Mouse (Mus musculus) heart, adult 18-20 months (tissue): Measurements from ENCODE around the gene Ano1. TPM values are rescaled to one million over a fixed set of nuclear protein-coding genes. Genes with fewer than 3 reads are reported as not detected.
A peak's percentile ranks its signal among the peaks of the same experiment; 100 is the strongest.

Source experiments
- DNase-seq, 2 experiments: peaks; one replicate each; pipeline ENCODE4 v3.0.0; 2021 to 2022; ENCODE audit warnings: mixed read lengths in 1 of 2
- long read RNA-seq, 2 experiments: library from polyadenylated mRNA; stranded (forward); transcript quantifications; one replicate each; pipeline ENCODE4 v2.0.0; 2021
- total RNA-seq, 2 experiments: library from RNA; stranded (reverse); gene quantifications; 2 replicates each; pipeline ENCODE4 v1.2.3; 2021

The Ano1 gene
- 10 to 100 TPM; 10.3 to 13.0 TPM for total RNA-seq
- long read RNA-seq, experiment 1, partial matches to known transcripts, result 1 of 4 reads
- long read RNA-seq, experiment 1, other reads (novel, unspliced or antisense), result 3 of 4 reads
- long read RNA-seq, experiment 2, result 0 reads

DNA sequence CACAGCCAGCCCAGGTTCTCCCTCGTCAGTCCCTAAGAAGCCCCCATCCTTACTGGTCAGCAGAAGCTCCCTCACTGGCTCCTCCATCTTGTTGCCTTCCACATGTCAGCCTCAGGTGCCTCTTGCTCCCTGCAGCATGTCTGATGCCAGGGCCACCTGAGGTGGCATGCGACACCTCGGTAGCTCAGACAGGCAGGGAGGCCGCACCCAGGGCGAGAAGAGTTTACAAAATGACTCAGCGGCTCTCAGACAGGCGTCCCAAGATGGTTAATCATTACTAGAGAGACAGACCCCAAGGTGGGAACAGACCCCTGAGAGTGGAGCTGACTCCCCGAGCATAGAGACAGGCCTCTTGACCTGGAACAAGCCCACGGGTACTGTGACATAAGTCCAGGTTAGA is at the start of gene Ano1:
TSS of gene Ano1 (minus strand) at position 142 of the 400 bp plus-strand sequence.
- no peak for DNase-seq

DNA sequence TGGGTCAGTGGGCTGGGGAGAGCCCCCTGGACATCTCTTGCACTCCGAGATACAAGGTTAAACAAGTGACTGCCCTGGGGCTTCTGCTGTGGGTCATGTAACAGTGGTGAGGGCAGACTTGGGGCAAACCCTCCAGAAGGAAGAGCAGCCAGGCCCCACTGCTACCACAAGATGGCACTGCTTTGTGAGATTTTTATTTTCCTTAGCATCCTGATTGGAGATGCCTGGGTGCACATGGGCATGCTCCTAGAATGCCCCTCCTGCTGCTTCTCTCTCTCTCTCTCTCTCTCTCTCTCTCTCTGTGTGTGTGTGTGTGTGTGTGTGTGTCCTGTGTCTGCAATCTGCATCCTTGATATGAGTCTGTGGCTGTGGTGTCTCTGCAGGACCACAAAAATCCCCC is 46.7 kb upstream of the Ano1 start:
- DNase-seq, result no peak

DNA sequence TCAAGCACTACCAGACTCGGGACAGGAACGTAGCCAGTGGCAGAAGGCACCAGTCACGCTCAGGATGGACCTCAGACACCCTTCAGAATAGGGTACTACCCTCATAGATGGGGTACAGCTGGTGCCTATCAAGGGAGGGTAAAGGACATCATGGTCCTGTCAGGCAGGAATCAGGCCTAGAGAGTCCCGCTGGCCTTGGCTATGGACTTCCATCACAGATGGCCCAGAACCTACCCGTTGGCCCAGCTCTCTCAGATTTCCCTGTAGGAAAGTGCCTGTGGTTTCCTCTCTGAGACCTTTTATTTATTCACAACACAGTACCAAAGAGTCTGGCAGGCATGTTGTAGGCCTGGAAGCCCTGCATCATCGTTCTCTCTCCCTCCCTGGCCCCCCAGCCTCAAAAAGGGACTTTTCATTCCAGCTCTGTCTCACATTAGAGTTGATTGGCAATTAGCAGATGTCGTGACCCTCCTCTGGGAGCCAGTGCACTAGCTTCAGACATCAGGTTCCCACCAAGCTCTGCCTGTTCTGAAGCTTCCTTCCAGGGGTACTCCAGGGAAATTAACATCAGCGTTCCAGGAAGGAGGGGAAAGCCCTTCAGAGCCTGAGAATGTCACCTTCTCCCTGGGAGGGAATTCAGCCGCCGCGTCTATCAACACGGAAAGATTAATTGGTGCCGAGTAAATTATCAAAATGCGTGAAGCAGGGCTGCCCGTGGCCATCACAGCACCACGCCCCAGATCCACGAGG is 45.4 kb upstream of the Ano1 start:
- DNase-seq, result no peak

DNA sequence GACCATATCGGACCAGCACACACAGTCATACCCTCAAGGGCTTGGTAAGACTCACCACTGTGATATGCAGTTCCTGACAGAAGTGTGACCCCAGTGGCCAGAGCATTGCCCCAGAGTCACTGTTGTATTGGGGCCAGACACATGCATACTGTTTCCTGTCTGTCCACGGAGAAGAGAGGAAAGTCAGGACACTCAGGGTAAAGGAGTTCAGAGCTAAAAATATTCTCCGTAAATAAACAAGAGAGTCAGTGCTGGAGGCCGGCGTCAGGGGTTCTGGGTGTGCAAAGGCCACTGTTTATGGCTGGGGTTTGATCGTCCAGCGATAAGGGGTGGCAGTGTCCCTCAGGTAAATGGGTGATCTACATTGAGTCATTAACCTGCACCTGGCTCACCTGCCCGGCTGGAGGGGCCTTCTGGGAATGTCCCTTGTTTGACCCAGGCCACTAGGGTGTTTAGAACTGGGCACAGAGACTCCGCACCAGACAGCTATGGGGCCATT is 44.3 kb upstream of the Ano1 start:
- DNase-seq, result peak; percentile 18 to 22

DNA sequence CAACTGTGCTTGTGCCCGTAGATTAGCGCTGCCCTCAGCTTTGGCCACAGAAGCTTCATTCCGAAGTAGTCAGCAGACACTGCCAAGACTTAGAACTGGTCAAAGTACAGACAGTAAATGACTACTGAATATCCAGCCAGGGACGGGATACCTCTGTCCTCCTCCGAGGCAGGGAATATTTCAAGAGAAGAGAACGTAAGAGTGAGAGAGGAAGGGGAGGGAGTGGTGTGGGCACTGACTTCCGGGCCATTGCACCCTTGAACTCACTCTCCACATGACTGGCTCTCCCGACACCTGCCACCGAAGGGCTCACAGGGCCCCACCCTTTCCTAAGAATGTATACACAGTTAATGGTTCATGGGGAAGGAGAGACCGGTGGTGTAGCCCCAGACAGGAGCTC is 41.5 kb upstream of the Ano1 start:
- no peak for DNase-seq

DNA sequence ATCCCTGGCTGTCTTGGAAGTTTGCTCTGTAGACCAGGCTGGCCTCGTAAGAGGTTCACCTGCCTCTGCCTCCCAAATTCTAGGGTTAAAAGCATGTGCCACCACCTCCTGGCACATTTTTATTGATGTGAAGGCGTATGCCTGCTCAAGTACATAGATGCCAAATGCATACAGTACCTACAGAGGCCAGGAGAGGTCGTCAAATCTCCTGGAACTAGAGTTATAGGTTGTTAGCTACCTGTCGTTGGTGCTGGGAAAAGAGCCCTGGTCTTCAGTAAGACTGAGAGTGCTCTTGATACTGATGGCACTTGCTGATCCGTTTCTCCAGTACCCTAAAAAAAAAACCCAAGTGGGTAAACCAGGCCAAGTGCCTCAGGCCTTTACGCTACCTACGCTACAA is 39.7 kb upstream of the Ano1 start:
- DNase-seq, result no peak

DNA sequence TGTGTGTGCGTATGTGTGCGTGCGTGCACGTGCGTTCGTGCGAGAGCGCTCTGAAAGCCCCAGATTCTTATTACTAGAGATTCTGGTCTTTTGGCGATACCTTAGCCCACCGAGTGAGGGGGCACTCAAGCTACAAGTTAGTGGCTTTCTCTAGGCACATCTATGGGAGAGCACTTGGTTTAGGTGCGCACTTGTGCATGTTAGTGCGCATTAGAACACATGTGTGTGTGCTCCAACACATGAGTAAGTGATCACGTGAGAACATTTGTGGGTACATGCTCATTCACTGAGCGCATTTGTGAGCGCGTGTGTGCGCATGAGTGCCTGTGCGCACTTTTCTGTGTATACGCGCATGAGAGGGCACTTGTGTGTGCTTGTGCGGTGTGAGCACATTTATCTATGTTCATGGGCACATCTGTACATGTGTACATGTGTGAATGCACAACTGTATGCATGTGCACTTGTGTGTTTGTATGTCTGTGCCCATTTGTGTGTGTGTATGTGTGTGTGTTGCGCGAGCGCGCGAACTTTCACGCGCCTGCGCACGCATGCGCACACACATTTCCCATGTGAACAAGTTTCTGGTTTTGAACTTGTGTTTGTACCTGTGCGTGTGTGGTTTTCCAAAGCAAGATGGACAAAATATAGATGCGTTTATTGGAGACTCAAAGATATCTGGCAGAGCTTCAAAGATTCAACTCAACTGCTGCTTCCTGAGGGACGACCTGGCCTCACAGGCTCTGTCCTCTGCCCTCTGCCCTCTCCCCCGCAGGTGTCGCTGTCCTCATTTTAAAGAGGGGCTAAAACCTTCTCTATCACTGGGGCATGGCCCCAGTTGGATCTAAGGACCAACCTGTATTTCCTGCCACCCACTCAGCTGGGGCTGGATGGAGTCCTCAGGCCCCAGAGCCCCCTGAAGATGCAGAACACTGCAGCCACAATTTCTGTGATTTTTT is 38.1 kb upstream of the Ano1 start:
- DNase-seq, result no peak

DNA sequence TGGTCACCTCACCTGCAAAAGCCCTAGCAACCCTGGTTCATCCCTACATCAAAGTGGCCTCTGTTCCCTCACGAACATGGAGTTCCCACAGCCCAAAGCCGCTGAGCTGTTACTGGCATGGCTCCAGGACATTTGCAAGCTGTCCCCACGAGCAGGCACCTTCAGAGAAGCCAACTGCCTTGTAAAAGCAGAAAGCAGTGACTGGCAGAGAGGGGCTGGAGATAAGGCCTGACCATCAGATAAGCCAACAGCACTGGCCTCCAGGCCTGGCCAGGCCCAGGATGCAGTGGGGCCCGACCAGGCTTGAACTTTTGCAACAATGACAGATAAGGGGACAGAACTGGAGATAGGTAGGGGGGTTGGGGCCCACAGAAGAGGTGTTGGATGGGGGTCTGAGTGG is 36.9 kb upstream of the Ano1 start:
- no peak for DNase-seq

DNA sequence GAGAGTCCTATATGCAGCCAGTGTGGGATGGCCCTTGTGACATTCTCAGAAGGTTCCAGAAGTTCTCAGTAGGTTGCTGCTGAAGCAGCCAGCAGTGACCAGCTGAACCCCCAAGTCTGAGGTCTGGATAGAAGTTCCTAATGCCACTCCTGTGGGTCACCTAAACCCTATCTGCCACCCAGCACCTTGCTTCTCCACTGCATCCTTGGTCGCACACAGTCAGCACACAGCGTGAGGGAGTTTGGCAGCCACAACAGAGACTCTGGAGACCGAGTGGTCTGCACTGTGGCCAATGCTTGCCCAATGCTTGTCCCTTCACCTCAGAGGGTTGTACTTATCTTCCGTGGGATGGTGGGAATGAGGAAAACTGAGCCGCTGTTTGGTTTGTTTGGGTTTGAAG is 35.7 kb upstream of the Ano1 start:
- no peak for DNase-seq

DNA sequence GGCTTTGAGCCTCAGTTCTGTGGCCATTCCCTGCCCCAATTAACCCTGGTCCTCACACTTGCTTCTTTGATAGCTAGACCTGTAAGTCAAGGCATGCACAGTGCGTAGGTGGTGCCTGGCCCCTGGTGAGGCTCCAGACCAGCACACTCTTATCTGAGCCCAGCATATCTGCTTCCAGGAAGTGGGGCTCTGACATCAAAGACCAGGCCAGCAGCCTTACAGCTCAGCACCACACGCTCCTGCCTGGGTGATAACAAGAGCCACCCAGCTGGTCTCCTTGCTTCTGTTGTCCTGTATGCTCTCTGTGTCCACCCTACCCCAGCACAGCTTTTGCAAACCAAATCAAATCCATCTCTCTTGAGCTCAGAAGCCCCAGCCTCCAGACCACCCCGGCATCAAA is 34.8 kb upstream of the Ano1 start:
- no peak for DNase-seq

DNA sequence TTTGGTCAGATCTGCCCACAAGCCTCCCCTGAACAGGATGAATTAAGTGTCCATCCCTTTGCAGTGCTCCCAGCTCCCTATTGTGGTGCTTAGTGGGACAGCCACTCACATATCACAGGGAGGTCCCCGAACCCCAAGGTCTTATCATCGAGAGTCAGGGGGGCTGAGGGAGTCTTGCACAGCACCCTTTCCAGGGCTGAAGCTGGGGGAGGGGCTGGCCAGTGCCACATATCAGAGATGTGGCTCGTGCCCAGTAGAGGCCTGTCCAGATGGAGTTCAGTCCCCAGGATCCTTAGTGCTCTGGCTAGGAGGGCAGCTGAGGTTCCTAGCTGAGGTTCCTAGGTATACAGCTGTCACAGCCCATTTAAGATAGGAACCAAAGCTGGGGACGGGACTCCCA is 32.4 kb upstream of the Ano1 start:
- no peak for DNase-seq

DNA sequence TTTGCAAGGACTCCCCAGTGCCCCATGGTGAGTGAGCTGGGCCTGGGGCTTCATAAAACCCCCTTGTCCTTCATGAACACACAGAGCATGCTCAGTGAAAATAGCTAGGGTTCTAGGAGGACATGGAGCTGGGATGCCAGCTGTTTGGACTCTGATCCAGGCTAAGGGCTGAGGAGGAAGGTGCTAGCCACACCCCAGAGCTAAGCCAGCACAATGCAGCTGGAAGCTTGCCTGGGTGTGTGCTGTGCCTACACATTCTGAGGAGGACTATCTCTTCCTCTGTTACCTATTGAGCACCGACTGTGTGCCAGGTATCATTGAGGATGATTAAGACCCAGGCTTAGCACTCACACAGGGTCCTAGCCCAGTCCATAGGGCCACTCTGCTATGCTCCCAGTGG is 30.6 kb upstream of the Ano1 start:
- no peak for DNase-seq

DNA sequence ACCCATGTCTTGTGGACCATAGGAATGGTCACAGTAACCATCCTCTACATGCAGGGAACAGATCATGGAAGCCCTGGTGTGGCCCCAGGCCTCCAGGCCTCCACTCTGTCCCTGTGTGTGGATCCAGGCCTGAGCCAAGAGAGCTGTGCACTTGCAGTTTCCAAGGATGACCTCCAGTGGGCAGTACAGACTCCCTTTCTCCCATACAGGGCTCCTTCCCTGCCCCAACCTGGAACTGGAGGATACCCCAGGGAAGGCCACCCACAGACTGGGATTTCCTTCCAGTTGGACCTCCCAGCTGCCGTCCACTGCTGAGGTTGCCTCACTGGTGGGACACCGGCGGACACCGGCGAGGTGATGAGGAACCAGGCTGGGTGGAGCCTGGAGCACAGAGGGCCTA is 29.6 kb upstream of the Ano1 start:
- DNase-seq, result no peak

DNA sequence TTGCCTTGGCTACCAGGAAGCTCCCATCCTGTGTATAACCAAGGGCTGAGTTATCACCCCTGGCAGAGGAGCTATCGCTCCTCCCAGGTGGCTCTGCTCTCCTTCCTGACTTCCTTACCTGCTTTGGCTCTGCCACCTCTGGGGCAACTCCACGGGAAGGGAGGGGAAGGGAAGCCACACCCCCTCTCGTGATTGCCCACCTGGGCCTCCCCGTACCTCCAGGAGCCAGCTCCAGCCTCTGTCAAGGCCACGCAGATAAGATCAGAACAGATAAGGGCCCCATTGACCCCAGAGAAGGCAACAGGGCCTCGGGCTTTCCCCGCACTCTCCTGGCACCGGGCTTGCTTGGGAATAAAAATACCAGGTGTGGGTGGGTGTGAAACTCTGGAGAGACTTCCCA is 28.4 kb upstream of the Ano1 start:
- no peak for DNase-seq

DNA sequence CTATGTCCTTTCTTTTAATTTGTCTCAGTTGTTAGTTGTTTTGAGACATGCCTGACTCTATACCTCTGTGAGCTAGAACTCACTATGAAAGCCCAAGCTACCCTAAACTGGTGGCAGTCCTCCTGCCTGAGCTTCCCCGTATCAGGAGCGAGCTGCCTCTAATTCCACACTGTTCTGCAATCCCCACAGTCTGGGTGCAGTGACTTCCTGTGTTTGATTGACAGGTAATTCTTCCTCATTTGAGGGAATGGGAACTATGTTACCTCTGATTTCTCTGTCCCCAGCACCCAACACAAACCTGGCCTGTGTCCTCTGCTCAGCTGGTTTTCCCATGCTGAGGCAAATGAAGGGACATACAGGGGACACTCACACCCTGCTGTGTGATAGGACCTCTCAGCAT is 27.9 kb upstream of the Ano1 start:
- no peak for DNase-seq

DNA sequence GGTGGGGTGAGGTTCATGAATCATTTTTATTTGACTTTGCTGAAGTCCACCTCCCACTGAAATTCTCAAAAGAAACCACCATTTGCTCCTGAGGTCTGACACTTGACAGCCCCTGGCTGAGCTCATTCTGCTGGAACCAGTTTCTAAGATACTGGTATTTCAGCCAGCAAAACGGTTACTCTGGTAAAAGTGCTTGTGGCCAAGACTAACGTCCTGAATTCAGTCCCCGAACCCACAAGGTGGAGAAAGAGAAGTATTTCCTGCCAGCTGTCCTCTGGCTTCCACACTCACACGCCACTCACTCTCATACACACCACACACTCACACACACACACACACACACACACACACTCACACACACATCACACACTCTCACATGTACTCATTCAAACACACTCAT is 26.0 kb upstream of the Ano1 start:
- no peak for DNase-seq

DNA sequence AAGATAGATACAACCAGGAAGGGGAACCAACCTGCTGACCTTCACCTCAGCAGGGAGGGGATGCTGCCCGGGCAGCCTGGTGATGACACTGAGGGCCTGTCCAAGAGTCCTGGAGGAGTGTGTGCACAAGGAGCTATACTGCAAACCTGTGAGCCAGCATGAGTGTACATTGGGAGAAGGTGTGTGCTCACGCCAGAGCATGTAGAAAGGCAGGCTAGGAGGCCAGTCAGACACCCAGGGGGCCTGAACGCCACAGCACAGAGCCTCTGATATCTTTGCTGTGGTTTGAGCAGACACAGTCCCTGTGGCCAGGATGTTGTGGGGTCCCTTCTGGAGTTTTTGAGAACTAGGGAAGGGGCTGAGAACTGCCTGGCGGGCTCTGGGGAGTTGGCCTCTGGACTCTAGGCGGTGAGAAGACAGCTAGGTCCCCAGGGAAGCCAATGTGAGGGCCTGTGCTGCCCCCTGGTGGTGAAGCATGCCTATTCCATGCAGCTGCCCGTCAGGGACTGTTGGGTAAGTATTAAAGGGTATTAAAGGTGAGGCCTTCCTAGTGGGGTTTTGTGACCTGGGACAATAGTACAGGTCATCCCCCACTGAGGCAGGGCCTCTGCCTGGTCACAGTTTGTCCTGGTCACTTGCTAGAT is 24.2 kb upstream of the Ano1 start:
- DNase-seq, result peak; percentile 65 to 91

DNA sequence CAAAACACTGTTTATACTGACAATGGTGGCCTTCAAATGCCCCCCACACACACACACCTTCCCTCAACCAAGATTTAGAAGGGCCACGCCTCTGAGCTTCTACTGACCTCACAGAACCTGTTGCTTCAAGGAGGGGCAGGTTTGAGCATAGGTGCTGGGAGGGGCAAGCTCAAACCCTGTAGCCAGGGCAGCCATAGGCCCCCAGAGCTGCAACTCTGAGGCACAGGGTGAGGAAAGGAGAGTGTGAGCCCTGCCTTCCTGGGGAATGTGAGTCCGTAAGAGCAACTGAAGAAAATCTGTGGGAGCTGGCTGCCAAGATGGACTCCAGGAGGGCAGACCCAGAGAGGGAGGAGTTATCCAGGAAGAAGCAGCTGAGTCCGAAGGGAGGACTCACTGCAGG is 23.4 kb upstream of the Ano1 start:
- DNase-seq, result no peak

DNA sequence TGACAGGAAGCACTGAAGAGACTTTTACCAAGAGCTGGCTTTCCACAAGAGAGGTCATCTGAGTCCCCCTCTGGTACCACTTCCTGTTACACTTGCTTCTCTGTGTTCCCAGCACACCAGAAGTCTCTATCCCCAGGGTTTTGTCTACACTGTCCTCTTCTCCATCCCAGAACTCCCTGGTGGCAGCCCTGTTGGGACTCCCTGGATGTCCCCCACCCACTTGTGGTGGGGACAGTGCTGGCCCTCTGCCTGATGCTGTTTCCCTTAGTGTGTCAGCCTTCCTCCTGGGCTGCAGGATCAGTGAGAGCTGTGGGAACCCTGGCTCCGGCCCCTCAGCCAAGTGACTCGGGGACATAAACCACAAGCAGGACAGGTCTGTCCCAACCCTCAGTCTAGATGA is 22.5 kb upstream of the Ano1 start:
- no peak for DNase-seq

DNA sequence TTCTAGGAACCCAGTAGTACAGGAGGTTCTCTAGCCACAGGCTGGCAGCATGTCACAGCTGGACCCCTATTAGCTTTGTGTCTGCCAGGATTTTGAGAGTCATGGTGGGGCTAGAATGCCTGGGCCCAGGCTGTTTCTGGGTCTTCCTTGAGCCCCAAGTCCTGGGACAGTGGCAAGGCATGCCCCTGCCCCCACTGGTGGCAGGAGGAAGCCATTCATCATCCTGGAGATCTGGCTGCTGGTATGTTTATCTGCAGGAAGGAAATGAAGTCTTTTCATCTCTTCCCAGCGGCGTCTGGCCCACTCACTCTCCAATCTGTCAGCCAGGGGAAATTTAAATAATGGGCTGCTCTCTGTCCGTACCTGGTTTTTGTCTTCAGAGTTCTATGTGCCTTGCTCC is 18.3 kb upstream of the Ano1 start:
- DNase-seq, result no peak

DNA sequence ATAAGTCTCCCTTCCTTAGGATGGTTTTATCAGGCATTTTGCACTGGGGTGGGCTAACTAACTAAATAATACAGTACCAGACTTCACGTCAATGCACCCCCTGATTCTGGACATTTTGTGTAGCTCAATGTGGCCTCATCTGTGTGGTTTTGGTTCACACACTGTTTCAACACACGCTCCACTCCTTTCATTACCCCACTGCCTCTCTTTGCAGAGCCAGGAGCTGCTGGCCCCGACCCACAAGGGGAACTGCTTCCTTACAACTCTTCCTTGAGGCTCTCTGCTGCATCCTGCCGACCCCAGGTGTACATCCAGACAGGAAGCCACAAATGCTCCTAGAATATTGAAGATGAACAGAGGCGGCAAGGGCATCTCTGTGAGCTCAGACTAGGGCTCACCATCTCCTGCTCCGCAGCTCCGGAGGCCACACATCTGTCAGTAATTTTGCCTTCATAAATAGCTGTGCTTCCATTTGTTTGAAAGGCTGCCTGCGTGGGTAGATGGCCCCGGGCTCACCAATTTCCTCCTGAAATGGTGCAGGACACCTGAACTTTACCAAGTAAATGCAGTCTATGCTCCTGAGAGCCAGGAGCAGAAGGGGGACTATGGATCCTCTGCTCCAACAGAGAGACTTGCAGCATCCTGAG is 17.8 kb upstream of the Ano1 start:
- no peak for DNase-seq

DNA sequence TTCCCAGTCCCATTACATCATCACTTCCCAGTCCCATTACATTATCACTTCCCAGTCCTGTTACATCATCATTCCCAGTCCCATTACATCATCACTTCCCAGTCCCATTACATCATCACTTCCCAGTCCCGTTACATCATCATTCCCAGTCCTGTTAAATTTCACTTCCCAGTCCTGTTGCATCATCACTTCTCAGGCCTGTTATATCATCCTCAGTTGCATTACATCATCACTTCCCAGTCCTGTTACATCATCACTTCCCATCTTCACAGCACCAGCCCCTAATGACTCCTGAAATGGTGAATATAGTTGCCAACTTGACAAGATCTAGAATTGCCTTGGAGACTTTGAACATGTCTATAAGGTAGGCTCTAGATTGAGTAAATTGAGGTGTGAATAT is 17.1 kb upstream of the Ano1 start:
- no peak for DNase-seq
